Mouse (Mus musculus): Measurements from ENCODE around the gene Fam166a. TPM values are rescaled to one million over a fixed set of nuclear protein-coding genes. Genes with fewer than 3 reads are reported as not detected.
"Not testable (repeated sequence)": the region's sequence is repeated elsewhere in the genome, so short reads cannot be mapped to it uniquely, and the experiment has no call there.

Gene Fam166a
- polyA plus RNA-seq, 1 experiment from 2014 or later, result not detected

GRCm38 (mm10) chr2:25246183-25247072 is 27.9 kb downstream of the Fam166a start, which contains the start of gene AL732309.1:
AL732309.1 (minus strand) TSS chr2:25246863.
- peaks cover 49% of the 10 kb centered on the region for H3K36me3 ChIP-seq
- H3K4me2 ChIP-seq, result no peak within 1 kb of the TSS
- H3K27me3 ChIP-seq (replicated peaks), result peaks cover 29% of the 10 kb centered on the region
- H3K4me3 ChIP-seq, result no peak within 1 kb of the TSS
- no peaks in the 10 kb centered on the region for H3K9me3 ChIP-seq
- peaks cover 14% of the 10 kb centered on the region for H3K4me1 ChIP-seq
- WGBS, result 84% methylated on average over 10 of the region's 10 CpGs
- ATAC-seq (ENCODE audit: extremely low read depth, insufficient number of reproducible peaks, low FRiP score, low TSS enrichment), result no peak
- H3K27ac ChIP-seq (replicated peaks), result no peak within 1 kb of the TSS
- no peak within 1 kb of the TSS for H3K9ac ChIP-seq

GRCm38 (mm10) chr2:25252331-25252730 is 33.8 kb downstream of the Fam166a start:
- Histone ChIP-seq H3K4me1 (peaks cover 21% of the 10 kb centered on the region), H3K27ac (replicated peaks) (no peak overlapping the region), H3K9me3 (no peaks in the 10 kb centered on the region), H3K4me3 (no peak overlapping the region), H3K9ac (no peak overlapping the region), H3K4me2 (no peak overlapping the region), H3K36me3 (peaks cover 60% of the 10 kb centered on the region), H3K27me3 (replicated peaks) (no peaks in the 10 kb centered on the region)
- 77% methylated on average over 1 of the region's 1 CpGs for WGBS
- no peak for ATAC-seq (ENCODE audit: extremely low read depth, insufficient number of reproducible peaks, low FRiP score, low TSS enrichment)

- ATAC-seq (ENCODE audit: extremely low read depth, insufficient number of reproducible peaks, low FRiP score, low TSS enrichment), result peak; percentile 82
- WGBS, result under 1% methylated on average over 39 of the region's 39 CpGs
- H3K4me1 ChIP-seq, result peaks cover 21% of the 10 kb centered on the region
- peak within 1 kb of the TSS; percentile 94 for H3K4me2 ChIP-seq
- no peaks in the 10 kb centered on the region for H3K9me3 ChIP-seq
- peak within 1 kb of the TSS; percentile 88 for H3K4me3 ChIP-seq
- peak within 1 kb of the TSS; percentile 89 for H3K9ac ChIP-seq
- H3K36me3 ChIP-seq, result peaks cover 31% of the 10 kb centered on the region
- H3K27me3 ChIP-seq (replicated peaks), result no peaks in the 10 kb centered on the region
- peak within 1 kb of the TSS; percentile 64 for H3K27ac ChIP-seq (replicated peaks)
These were observed 36.8 kb downstream of the Fam166a start, which contains the start of gene Tmem203 for GRCm38 (mm10) chr2:25255284-25255779. Tmem203 (plus strand) TSS chr2:25255439.

- Histone ChIP-seq H3K4me1 (peaks cover 21% of the 10 kb centered on the region), H3K4me2 (peak overlapping the region; percentile 94), H3K9ac (peak overlapping the region; percentile 89), H3K36me3 (peaks cover 18% of the 10 kb centered on the region), H3K27ac (replicated peaks) (peak overlapping the region; percentile 64), H3K4me3 (peak overlapping the region; percentile 88)
- H3K27me3 ChIP-seq (replicated peaks); H3K9me3 ChIP-seq; ATAC-seq (ENCODE audit: extremely low read depth, insufficient number of reproducible peaks, low FRiP score, low TSS enrichment): not testable (repeated sequence)
- WGBS, result 54% methylated on average over 12 of the region's 12 CpGs
These were observed 38.0 kb downstream of the Fam166a start for GRCm38 (mm10) chr2:25256443-25257109.

GRCm38 (mm10) chr2:25257250-25257649 is 38.7 kb downstream of the Fam166a start:
- H3K9me3 ChIP-seq; H3K27me3 ChIP-seq (replicated peaks); H3K4me3 ChIP-seq; H3K4me2 ChIP-seq; H3K27ac ChIP-seq (replicated peaks); ATAC-seq (ENCODE audit: extremely low read depth, insufficient number of reproducible peaks, low FRiP score, low TSS enrichment); H3K9ac ChIP-seq: not testable (repeated sequence)
- H3K4me1 ChIP-seq, result peaks cover 25% of the 10 kb centered on the region
- H3K36me3 ChIP-seq, result peaks cover 11% of the 10 kb centered on the region
- 74% methylated on average over 5 of the region's 5 CpGs for WGBS

- WGBS, result 56% methylated on average over 2 of the region's 2 CpGs
- Histone ChIP-seq H3K9me3 (no peaks in the 10 kb centered on the region), H3K27me3 (replicated peaks) (peaks cover 7% of the 10 kb centered on the region), H3K4me3 (no peak overlapping the region), H3K36me3 (no peaks in the 10 kb centered on the region), H3K9ac (no peak overlapping the region), H3K4me2 (no peak overlapping the region), H3K4me1 (peaks cover 34% of the 10 kb centered on the region), H3K27ac (replicated peaks) (no peak overlapping the region)
- ATAC-seq (ENCODE audit: extremely low read depth, insufficient number of reproducible peaks, low FRiP score, low TSS enrichment), result no peak
These were observed 40.3 kb downstream of the Fam166a start for GRCm38 (mm10) chr2:25258887-25259286.

- H3K27me3 ChIP-seq (replicated peaks), result peaks cover 19% of the 10 kb centered on the region
- H3K9ac ChIP-seq, result peak overlapping the region; percentile 74
- H3K9me3 ChIP-seq, result no peaks in the 10 kb centered on the region
- no peaks in the 10 kb centered on the region for H3K36me3 ChIP-seq
- peak overlapping the region; percentile 100 for H3K4me2 ChIP-seq
- WGBS, result 41% methylated on average over 12 of the region's 12 CpGs
- 0 out of 2 replicates have a peak, but pooled peaks have one; percentile 3 for ATAC-seq (ENCODE audit: extremely low read depth, insufficient number of reproducible peaks, low FRiP score, low TSS enrichment)
- H3K4me3 ChIP-seq, result peak overlapping the region; percentile 86
- H3K27ac ChIP-seq (replicated peaks), result peak overlapping the region; percentile 9; the same call in 1 of the 2 replicates
- H3K4me1 ChIP-seq, result peaks cover 47% of the 10 kb centered on the region
These were observed 43.3 kb downstream of the Fam166a start for GRCm38 (mm10) chr2:25261870-25262269.

GRCm38 (mm10) chr2:25262291-25262767 is 43.8 kb downstream of the Fam166a start, which contains the start of gene Tprn:
Tprn (plus strand) TSS chr2:25262618.
- peak within 1 kb of the TSS; percentile 9; the same call in 1 of the 2 replicates for H3K27ac ChIP-seq (replicated peaks)
- H3K9ac ChIP-seq, result peak within 1 kb of the TSS; percentile 86
- peak within 1 kb of the TSS; percentile 100 for H3K4me2 ChIP-seq
- no peaks in the 10 kb centered on the region for H3K9me3 ChIP-seq
- WGBS, result under 1% methylated on average over 39 of the region's 39 CpGs
- H3K27me3 ChIP-seq (replicated peaks), result peaks cover 19% of the 10 kb centered on the region
- ATAC-seq (ENCODE audit: extremely low read depth, insufficient number of reproducible peaks, low FRiP score, low TSS enrichment), result peak; percentile 96
- H3K4me1 ChIP-seq, result peaks cover 48% of the 10 kb centered on the region
- peak within 1 kb of the TSS; percentile 86 for H3K4me3 ChIP-seq
- no peaks in the 10 kb centered on the region for H3K36me3 ChIP-seq

GRCm38 (mm10) chr2:25262795-25263622 is 44.5 kb downstream of the Fam166a start:
- H3K36me3 ChIP-seq, result 0 out of 2 replicates have a peak, but pooled peaks cover 1% of the 10 kb centered on the region
- H3K4me2 ChIP-seq, result peak overlapping the region; percentile 100
- H3K27me3 ChIP-seq (replicated peaks), result peaks cover 19% of the 10 kb centered on the region
- peak overlapping the region; percentile 86 for H3K9ac ChIP-seq
- peaks cover 52% of the 10 kb centered on the region for H3K4me1 ChIP-seq
- H3K9me3 ChIP-seq, result no peaks in the 10 kb centered on the region
- under 1% methylated on average over 82 of the region's 82 CpGs for WGBS
- H3K4me3 ChIP-seq, result peak overlapping the region; percentile 86
- peak; percentile 1; the same call in 1 of the 2 replicates for ATAC-seq (ENCODE audit: extremely low read depth, insufficient number of reproducible peaks, low FRiP score, low TSS enrichment)
- H3K27ac ChIP-seq (replicated peaks), result no peak overlapping the region

GRCm38 (mm10) chr2:25263623-25264285 is 45.2 kb downstream of the Fam166a start:
- Histone ChIP-seq H3K4me2 (peak overlapping the region; percentile 100), H3K9ac (peak overlapping the region; percentile 86), H3K9me3 (no peaks in the 10 kb centered on the region), H3K27ac (replicated peaks) (no peak overlapping the region), H3K36me3 (0 out of 2 replicates have a peak, but pooled peaks cover 9% of the 10 kb centered on the region), H3K4me1 (peaks cover 52% of the 10 kb centered on the region), H3K27me3 (replicated peaks) (peaks cover 19% of the 10 kb centered on the region), H3K4me3 (peak overlapping the region; percentile 86)
- no peak for ATAC-seq (ENCODE audit: extremely low read depth, insufficient number of reproducible peaks, low FRiP score, low TSS enrichment)
- WGBS, result 19% methylated on average over 12 of the region's 12 CpGs
